Mouse (Mus musculus) lung, postnatal 4 days (tissue): Measurements from ENCODE around the gene Tfe3.
"Not testable (repeated sequence)": the region's sequence is repeated elsewhere in the genome, so short reads cannot be mapped to it uniquely, and the experiment has no call there.

Source experiments
- DNase-seq, 2 experiments: peaks; one replicate each; pipeline ENCODE4 v3.0.0; 2021

Tfe3 gene

DNA sequence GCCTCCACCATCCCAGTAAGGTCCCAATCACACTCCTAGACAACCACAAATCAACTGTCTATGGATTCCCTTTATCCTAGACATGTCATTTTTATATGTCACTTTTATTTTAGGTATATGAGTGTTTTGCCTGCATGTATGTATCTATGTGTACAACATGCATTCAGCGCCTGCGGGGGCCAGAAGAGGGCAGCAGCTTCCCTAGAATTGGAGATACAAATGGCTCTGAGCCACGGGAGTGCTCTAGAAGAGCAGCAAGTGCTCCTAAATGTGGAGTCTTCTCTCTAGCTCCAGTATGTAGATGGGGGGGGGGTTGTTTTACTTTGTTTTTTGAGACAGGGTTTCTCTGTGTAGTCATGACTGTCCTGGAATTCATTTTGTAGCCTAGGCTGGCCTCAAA lies 8.7 kb upstream of the Tfe3 start:
- DNase-seq = peak in 1 of 2 experiments; percentile 37

DNA sequence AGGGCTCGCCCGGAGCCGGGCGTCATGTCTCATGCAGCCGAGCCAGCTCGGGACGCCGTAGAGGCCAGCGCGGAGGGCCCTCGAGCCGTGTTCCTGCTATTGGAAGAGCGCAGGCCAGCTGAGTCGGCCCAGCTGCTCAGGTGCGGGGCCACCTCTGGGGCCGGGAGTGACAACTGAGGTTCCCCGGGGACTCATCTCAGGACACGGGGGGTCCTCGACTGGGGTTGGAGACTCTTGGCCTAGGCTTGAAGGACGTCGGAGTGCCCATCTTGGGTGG lies 499 bp downstream of the Tfe3 start:
- DNase-seq = no peak

DNA sequence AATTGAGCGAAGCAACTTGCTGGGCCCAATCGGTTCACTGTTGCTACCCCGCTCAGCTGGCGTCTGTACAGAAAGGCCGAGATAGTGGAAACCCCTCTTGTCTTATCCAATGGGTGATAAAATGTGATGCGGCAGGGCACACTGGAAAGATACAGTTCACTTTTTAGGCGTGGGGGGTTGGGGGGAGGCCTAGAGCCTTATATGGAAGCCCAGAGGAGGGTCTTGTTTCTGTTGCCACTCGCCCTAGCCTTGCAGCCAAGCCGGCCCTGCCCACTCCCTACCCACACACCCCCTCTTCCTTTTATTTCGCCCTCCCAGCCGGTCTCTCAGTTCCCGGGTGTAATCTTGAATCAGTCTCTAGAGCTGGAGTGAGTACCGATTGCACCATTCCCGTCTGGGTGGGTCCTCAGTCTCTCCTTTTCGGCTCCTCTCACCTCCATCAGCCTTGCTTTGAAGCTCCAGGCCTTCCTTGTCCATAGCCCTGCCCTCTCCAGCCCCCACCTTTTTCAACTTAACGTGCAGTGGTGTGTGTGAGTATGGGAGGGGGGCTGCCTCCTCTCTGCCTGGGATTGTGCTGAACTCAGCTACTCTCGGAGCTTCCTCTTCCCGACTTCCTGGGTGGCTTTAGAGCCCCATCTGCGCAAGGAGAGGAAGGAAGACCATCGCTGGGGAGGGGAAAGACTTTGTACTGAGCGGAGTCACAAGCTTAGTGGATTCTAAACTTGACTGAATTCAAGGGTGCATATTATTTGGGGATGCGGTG lies 1.5 kb downstream of the Tfe3 start:
- peak; percentile 57 to 69 for DNase-seq

GRCm38 (mm10) chrX:7764657-7765280 lies 2.4 kb downstream of the Tfe3 start:
- DNase-seq = no peak

- no peak for DNase-seq
These were observed 2.9 kb downstream of the Tfe3 start for GRCm38 (mm10) chrX:7765281-7765670.

DNA sequence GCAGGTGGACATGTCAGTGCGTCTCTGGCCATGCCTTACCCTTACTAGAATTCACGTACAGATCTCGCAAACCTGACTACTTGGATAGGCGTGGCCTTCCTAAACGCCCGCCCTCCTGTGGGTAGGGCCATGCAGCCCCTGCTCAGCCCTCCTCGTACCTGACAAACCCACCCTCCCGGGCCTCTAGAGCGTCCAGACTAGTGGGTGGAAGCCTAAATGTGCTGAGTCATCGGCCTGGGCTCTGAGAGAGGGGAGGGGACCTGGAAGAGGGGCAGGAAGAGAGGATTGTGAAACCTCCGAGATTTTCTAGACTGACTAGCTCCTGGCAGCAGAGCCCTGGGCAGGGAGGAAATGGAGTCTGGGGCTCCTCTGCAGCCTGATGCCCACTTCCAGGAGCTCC lies 3.4 kb downstream of the Tfe3 start:
- DNase-seq = peak; percentile 70 to 82

- DNase-seq = no peak
These were observed 7.1 kb downstream of the Tfe3 start for GRCm38 (mm10) chrX:7769302-7770017.

DNA sequence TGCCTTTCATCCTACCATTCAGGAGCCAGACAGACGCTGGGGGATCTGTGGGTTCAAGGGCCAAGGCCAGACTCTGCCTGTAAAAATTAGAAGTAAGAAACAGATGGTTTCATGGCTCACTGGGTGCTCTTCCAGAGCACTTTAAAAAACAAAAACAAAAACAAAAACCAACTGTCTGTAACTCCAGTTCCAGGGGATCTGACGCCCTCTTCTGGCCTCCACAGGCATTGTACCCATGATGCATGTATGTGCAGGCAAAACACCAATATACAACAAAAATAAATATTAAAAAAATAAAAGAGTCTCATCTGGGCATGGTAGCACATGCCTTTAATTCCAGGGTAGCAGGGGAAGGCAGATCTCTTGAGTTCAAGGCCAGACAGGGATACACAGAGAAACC lies 10.4 kb downstream of the Tfe3 start:
- peak in 1 of 2 experiments; percentile 29 for DNase-seq

DNA sequence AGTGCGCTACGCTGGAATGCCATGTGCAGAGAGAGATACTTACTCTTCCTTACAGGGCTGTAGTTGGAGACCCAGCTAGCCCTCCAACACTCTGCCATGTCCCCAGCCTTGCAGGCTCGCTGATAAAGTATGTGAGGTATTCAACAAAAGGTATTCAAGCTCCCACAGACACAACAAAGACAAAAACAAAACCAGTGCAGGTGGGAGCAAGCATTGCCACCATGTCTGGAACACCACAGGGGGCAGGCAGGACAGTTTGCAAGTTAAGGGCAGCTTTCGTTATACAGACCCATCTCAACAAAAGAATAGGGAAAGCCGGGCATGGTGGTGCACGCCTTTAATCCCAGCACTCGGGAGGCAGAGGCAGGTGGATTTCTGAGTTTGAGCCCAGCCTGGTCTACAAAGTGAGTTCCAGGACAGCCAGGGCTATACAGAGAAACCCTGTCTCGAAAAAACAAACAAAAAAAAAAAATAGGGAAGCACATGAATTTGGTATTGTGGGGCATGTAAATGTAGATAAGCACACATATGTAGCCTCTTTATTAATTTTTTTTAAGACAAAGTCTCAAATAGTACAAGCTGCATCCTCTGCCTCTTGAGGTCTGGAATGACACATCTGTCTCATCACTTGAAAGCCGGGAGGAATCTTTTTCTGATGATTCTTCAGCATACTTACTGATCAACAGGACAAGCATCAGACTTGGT lies 13.3 kb downstream of the Tfe3 start:
- DNase-seq = no peak

- peak; percentile 29 to 58 for DNase-seq
These were observed 14.1 kb downstream of the Tfe3 start for GRCm38 (mm10) chrX:7776329-7777082.

DNA sequence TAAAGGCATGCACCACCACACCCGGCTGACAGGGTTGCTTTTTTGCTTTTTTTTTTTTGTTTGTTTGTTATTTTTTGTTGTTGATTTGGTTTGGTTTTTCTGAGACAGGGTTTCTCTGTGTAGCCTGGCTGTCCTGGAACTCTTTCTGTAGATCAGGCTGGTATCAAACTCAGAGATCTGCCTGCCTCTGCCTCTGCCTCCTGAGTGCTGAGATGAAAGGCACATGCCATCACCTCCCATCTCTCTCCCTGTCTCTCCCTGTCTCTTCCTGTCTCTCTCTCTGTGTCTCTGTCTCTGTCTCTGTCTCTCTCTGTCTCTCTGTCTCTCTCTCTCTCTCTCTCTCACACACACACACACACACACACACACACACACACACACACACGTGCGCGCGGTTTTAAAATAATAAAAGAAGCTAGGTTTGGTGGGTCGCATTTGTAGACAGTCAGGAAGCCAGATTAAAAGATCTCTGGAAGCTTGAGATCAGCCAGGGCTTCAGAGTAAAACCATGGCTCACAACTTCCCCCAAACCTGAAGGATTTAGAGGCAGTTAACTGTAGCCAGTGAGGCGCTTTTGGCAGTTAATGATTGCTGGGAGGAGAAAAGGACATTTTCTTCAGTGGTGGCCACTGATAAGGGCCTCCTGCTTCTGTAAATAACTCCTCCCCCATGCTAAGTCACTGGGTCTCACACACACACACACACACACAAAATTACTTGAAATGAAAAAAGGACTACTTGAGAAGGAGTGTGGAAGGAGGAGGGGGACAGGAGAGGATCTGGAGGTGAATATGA lies 16.3 kb downstream of the Tfe3 start:
- DNase-seq = no peak

DNA sequence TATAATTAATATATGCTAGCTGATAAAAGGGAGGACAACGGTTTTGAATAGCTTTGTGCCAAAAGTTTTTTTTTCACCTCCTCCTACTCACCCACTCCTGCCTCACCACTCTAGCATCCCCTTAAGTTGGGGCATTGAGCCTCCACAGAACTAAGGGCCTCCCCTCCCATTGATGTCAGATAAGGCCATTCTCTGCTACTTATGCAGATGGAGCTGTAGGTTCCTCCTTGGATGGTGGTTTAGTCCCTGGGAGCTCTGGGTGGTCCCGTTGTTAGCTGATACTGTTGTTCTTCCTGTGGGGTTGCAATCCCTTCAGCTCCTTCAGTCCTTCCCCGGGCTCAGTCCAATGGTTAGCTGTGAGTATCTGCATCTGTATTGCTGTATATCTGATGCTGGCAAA lies 16.9 kb downstream of the Tfe3 start:
- DNase-seq = no peak

DNA sequence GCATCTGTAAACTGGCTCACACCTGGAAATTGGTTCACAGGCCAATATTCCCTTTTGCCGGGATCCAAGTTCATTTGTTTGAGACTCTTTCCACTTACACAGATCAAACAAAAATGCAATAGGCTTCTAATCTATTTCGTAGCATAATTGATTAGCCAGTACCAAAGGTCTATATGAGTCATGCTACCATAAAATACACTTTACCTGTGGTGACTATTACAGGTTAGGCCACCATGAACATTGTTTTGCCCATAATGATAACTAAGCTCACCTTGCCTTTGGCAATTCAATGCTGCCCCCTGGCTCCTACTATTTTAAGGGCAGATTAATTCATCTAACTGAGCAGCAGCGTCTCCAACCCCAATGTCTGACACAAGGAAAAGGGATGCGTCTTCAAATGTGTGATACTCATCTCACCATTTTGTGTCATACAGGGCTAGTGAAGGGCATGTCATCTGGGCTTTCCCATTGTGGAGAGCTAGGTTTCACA lies 20.3 kb downstream of the Tfe3 start:
- DNase-seq = no peak

GRCm38 (mm10) chrX:7789542-7790136 lies 27.3 kb downstream of the Tfe3 start, which contains the start of gene Gripap1:
Gene Gripap1 (plus strand): TSS chrX:7789765.
- peak; percentile 80 for DNase-seq

- DNase-seq = no peak
These were observed 27.9 kb downstream of the Tfe3 start for GRCm38 (mm10) chrX:7790309-7790708.

GRCm38 (mm10) chrX:7793361-7793760 lies 31.0 kb downstream of the Tfe3 start:
- DNase-seq = no peak

DNA sequence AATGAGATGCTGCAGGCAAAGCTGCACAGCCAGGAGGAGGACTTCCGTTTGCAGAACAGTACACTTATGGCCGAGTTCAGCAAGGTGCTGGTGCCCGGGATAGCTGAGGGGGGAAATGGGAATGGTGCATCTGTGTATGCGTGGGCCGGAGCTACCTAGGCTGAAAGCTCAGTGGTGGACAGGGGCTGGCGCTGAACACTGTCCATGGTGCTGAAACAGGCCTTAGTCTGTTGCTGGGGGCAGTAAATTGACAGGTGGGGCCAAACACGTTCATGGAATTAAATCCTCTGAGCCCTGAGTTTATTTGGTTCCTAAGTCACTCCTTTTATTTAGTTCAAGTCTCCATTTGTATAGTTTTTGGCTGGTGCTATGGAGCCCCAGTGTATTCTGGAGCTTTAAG lies 32.7 kb downstream of the Tfe3 start:
- DNase-seq = peak; percentile 23 to 41

DNA sequence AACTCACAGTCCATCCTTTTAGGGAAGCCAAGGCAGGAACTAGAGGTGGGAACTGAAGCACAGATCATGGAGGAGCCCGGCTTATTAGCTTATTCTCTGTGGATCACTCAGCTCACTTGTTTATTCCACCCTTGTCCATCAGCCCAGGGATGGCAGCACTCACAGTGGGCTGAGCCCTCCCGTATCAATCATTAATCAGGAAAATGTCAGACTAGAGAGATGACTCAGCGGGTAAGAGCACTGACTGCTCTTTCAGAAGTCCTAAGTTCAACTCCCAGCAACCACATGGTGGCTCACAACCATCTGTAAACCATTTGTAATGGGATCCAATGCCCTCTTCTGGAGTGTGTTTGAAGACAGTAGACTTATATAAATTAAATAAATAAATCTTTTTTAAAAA lies 35.0 kb downstream of the Tfe3 start:
- no peak for DNase-seq

DNA sequence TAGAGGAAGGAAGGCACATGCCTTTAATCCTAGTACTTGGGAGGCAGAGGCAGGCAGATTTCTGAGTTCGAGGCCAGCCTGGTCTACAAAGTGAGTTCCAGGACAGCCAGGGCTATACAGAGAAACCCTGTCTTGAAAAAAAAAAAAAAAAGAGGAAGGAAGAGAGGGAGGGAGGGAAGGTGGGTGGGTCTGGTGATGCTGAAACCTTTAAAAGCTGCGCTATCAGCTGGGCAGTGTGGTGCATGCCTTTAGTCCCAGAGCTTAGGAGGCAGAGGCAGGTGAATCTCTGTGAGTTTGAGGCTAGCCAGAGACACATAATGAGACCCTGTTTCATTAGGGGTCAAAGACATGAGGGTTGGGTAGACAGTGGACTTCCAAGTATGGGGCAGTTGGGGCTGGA lies 39.8 kb downstream of the Tfe3 start:
- not testable (repeated sequence) for DNase-seq

- DNase-seq = peak in 1 of 2 experiments; percentile 46
These were observed 52.7 kb downstream of the Tfe3 start for GRCm38 (mm10) chrX:7815016-7815415.
